Mouse (Mus musculus) lung, postnatal 0 days (tissue): ENCODE results near the gene Gm5965.

Experiments used
- CTCF ChIP-seq: IDR thresholded peaks from 2 replicates; pipeline ENCODE4 v1.5.1; 2016; ENCODE audit warnings: antibody characterized with exemption, mild to moderate bottlenecking
- EP300 ChIP-seq: IDR thresholded peaks from 2 replicates; pipeline ENCODE4 v1.6.1; 2016; ENCODE audit warnings: antibody characterized with exemption, mild to moderate bottlenecking, control low read depth

DNA sequence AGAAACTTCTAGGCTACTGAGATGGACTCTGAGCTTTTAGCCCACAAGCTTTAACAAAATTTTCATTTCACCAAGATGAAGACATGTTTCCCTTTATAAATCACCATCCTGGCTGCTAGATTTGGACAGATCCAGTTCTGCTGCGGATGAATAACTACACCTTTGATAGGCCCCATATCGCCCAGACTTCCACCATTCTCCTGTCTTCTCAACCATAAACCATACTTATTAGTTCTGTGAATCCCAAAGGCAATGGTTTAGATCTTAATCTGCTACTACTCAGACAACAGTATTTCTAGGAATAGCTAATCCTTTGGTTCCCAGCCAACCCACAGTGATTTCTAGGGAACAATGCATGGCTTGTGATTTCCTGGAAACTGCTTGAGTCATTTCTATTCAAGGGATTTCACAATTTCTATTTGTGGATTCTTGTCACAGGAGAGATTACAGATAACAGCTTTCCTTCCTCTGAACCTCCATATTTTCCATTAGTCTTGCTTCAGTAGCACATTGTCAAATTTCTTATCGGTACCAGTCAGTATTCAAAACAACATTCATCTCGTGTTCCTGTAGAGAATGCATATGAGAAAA, 32.9 kb upstream of the Gm5965 start:
- TF ChIP-seq CTCF (no peak), EP300 (peak; percentile 98)
